Mouse (Mus musculus): ENCODE measurements around the gene Gns.

The Gns gene

GRCm38 (mm10) chr10:121401005-121401404, 36.1 kb downstream of the Gns start:
- no peak for ATAC-seq (ENCODE audit: low TSS enrichment)

GRCm38 (mm10) chr10:121403104-121403503, 38.2 kb downstream of the Gns start:
- ATAC-seq (ENCODE audit: low TSS enrichment), result no peak

- ATAC-seq (ENCODE audit: low TSS enrichment), result no peak
These were observed 39.1 kb downstream of the Gns start for GRCm38 (mm10) chr10:121403946-121404345.

- ATAC-seq (ENCODE audit: low TSS enrichment), result peak; percentile 41; the same call in 1 of the 2 replicates
These were observed 44.8 kb downstream of the Gns start for GRCm38 (mm10) chr10:121409717-121410116.

- ATAC-seq (ENCODE audit: low TSS enrichment), result no peak
These were observed 47.0 kb downstream of the Gns start for GRCm38 (mm10) chr10:121411721-121412455.

GRCm38 (mm10) chr10:121412824-121413223, 47.9 kb downstream of the Gns start:
- no peak for ATAC-seq (ENCODE audit: low TSS enrichment)

GRCm38 (mm10) chr10:121414127-121414526, 49.2 kb downstream of the Gns start:
- no peak for ATAC-seq (ENCODE audit: low TSS enrichment)

GRCm38 (mm10) chr10:121418835-121419234, 53.9 kb downstream of the Gns start:
- no peak for ATAC-seq (ENCODE audit: low TSS enrichment)

GRCm38 (mm10) chr10:121419640-121420470, 55.0 kb downstream of the Gns start:
- ATAC-seq (ENCODE audit: low TSS enrichment), result peak; percentile 35; the same call in 1 of the 2 replicates

- ATAC-seq (ENCODE audit: low TSS enrichment), result no peak
These were observed 56.1 kb downstream of the Gns start for GRCm38 (mm10) chr10:121421023-121421422.

- no peak for ATAC-seq (ENCODE audit: low TSS enrichment)
These were observed 56.9 kb downstream of the Gns start for GRCm38 (mm10) chr10:121421657-121422290.

GRCm38 (mm10) chr10:121422294-121422693, 57.4 kb downstream of the Gns start:
- ATAC-seq (ENCODE audit: low TSS enrichment), result no peak

GRCm38 (mm10) chr10:121423541-121424349, 58.9 kb downstream of the Gns start:
- ATAC-seq (ENCODE audit: low TSS enrichment), result no peak

- no peak for ATAC-seq (ENCODE audit: low TSS enrichment)
These were observed 59.6 kb downstream of the Gns start for GRCm38 (mm10) chr10:121424455-121424854.

GRCm38 (mm10) chr10:121425079-121425478, 60.2 kb downstream of the Gns start:
- no peak for ATAC-seq (ENCODE audit: low TSS enrichment)

- ATAC-seq (ENCODE audit: low TSS enrichment), result no peak
These were observed 60.7 kb downstream of the Gns start for GRCm38 (mm10) chr10:121425506-121426025.

- ATAC-seq (ENCODE audit: low TSS enrichment), result no peak
These were observed 61.7 kb downstream of the Gns start for GRCm38 (mm10) chr10:121426458-121427070.

- ATAC-seq (ENCODE audit: low TSS enrichment), result no peak
These were observed 62.2 kb downstream of the Gns start for GRCm38 (mm10) chr10:121427136-121427535.

- ATAC-seq (ENCODE audit: low TSS enrichment), result peak; percentile 75
These were observed 63.3 kb downstream of the Gns start for GRCm38 (mm10) chr10:121428011-121428711.

GRCm38 (mm10) chr10:121429089-121429488, 64.2 kb downstream of the Gns start:
- ATAC-seq (ENCODE audit: low TSS enrichment), result no peak
